Mouse (Mus musculus) midbrain, embryonic 13.5 days (tissue): ENCODE measurements at regions not wholly inside any gene's neighbourhood (a gene's known extent, or its start where the extent isn't known, plus 50 kb on each side); places are given as distances from the start of the nearest gene placed in this dataset.

Experiments used
- ATAC-seq: fragments of 200-750 bp; cut with Nextera tagmentation; 2 replicates; pipeline ENCODE4 v1.8.0; 2017; ENCODE audit warnings: mild to moderate bottlenecking, moderate TSS enrichment, moderate library complexity
- H3K27ac ChIP-seq: fragments of 300-500 bp; sonication (generic); 2 replicates; pipeline ENCODE4 v1.5.1; 2015; ENCODE audit warnings: inconsistent platforms, mild to moderate bottlenecking, moderate library complexity
- H3K27me3 ChIP-seq: fragments of 300-500 bp; sonication (generic); 2 replicates; pipeline ENCODE4 v1.6.1; 2015; ENCODE audit warnings: mild to moderate bottlenecking, inconsistent platforms
- H3K36me3 ChIP-seq: fragments of 300-500 bp; sonication (generic); 2 replicates; pipeline ENCODE4 v1.6.1; 2015; ENCODE audit warnings: mild to moderate bottlenecking, inconsistent platforms
- H3K4me1 ChIP-seq: fragments of 300-500 bp; sonication (generic); replicated peaks from 2 replicates; pipeline ENCODE4 v1.6.1; 2015; ENCODE audit warnings: inconsistent platforms
- H3K4me2 ChIP-seq: fragments of 300-500 bp; sonication (generic); replicated peaks from 2 replicates; pipeline ENCODE4 v1.6.1; 2015; ENCODE audit warnings: moderate library complexity, mild to moderate bottlenecking, inconsistent platforms
- H3K4me3 ChIP-seq: fragments of 300-500 bp; sonication (generic); replicated peaks from 2 replicates; pipeline ENCODE4 v1.5.1; 2015; ENCODE audit warnings: mild to moderate bottlenecking, inconsistent platforms
- H3K9ac ChIP-seq: fragments of 300-500 bp; sonication (generic); replicated peaks from 2 replicates; pipeline ENCODE4 v1.6.1; 2015; ENCODE audit warnings: mild to moderate bottlenecking, inconsistent platforms
- H3K9me3 ChIP-seq: fragments of 300-500 bp; sonication (generic); 2 replicates; pipeline ENCODE4 v1.6.1; 2016; ENCODE audit warnings: mild to moderate bottlenecking, inconsistent platforms
- WGBS: fragments of 180-500 bp; shearing (Covaris S2); methylation state at CpG from one replicate; pipeline ENCODE4 v1.1.7; 2015; 5-methylcytosine and 5-hydroxymethylcytosine counted together

- no peak overlapping the region for H3K27ac ChIP-seq
- H3K4me2 ChIP-seq, result no peak overlapping the region
- no peak for ATAC-seq
- H3K36me3 ChIP-seq, result no peaks in the 10 kb centered on the region
- H3K27me3 ChIP-seq, result no peaks in the 10 kb centered on the region
- no peak overlapping the region for H3K4me3 ChIP-seq
- no peak overlapping the region for H3K9ac ChIP-seq
- no peaks in the 10 kb centered on the region for H3K9me3 ChIP-seq
- H3K4me1 ChIP-seq, result 0 out of 2 replicates have a peak, but pooled peaks cover 5% of the 10 kb centered on the region
Measured at GRCm38 (mm10) chr16:62054182-62054581, 732.4 kb downstream of the Nsun3 start.

GRCm38 (mm10) chr16:62038049-62038448 lies 748.6 kb downstream of the Nsun3 start:
- no peak for ATAC-seq
- H3K36me3 ChIP-seq, result no peaks in the 10 kb centered on the region
- H3K4me2 ChIP-seq, result no peak overlapping the region
- H3K27me3 ChIP-seq, result no peaks in the 10 kb centered on the region
- 83% methylated on average over 1 of the region's 1 CpGs for WGBS
- H3K4me3 ChIP-seq, result no peak overlapping the region
- no peaks in the 10 kb centered on the region for H3K4me1 ChIP-seq
- no peaks in the 10 kb centered on the region for H3K9me3 ChIP-seq
- no peak overlapping the region for H3K27ac ChIP-seq
- no peak overlapping the region for H3K9ac ChIP-seq

DNA sequence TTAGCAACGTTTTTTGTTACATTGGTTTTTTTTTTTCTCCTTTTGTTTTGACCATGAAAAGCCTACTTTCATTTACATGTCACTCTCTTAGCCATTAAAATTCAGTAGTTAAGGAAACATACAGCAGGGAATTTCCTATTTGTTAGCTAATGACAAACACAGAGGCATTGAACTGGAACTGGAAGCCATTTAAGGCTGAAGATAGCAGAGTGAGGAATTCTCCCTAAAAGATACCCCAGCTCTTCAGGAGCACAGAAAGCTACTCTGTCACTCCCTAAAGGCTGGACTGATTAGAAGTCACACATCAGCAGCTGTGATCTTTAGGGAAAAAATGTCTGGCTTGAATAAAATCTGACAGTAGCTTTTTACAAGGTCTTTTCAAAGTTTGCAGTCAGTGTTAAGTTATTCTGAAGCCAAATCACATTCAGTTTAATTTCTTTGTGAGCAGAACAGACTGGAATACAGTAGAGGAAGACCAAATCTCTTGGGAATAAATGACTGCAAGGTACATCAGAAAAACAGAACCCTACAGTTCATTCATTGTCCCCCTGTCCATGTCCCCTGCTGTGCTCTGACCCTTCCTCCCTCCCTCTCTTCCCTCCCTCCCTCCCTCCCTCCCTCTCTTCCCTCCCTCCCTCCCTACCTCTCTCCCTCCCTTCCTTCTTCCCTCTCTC lies 796.1 kb downstream of the Nsun3 start:
- peak; percentile 85; the same call in 1 of the 2 replicates for ATAC-seq
- H3K27ac ChIP-seq, result no peak overlapping the region
- 14% methylated on average over 1 of the region's 1 CpGs for WGBS

More for the DNA sequence above, 796.1 kb downstream of the Nsun3 start:
- Histone ChIP-seq H3K27me3 (no peaks in the 10 kb centered on the region), H3K9ac (no peak overlapping the region), H3K4me2 (no peak overlapping the region), H3K4me3 (no peak overlapping the region), H3K36me3 (no peaks in the 10 kb centered on the region), H3K9me3 (no peaks in the 10 kb centered on the region), H3K4me1 (peaks cover 5% of the 10 kb centered on the region)
